Mouse (Mus musculus): ENCODE results near the gene Cenpu.
A peak's percentile ranks its signal among the peaks of the same experiment; 100 is the strongest.
"Not testable (repeated sequence)": the region's sequence is repeated elsewhere in the genome, so short reads cannot be mapped to it uniquely, and the experiment has no call there.

The Cenpu gene

DNA sequence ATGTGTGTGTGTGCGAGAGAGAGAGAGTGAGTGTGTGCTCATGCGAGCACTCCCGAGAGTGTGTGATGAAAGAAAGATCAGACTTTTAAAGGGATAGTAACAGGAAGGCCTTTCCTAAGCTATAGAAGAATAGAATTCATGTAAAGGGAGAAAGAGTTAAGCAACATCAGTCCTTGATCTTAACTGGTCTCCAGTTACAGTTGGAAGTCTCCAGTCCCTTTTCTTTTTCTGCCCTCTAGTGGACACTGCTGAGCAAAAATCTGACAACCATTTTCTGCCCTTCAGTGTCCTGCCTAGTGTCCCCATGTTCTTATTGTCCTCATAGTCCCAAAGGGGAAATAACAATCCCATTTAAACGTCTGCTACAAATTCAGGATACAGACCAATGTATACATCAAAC lies 4.6 kb upstream of the Cenpu start:
- ATAC-seq (ENCODE audit: insufficient number of reproducible peaks, low FRiP score, low TSS enrichment), result no peak

GRCm38 (mm10) chr8:46550058-46550457 lies 1.8 kb upstream of the Cenpu start:
- no peak for ATAC-seq (ENCODE audit: insufficient number of reproducible peaks, low FRiP score, low TSS enrichment)

- no peak for ATAC-seq (ENCODE audit: insufficient number of reproducible peaks, low FRiP score, low TSS enrichment)
Measured at GRCm38 (mm10) chr8:46551029-46551428, 799 bp upstream of the Cenpu start.

DNA sequence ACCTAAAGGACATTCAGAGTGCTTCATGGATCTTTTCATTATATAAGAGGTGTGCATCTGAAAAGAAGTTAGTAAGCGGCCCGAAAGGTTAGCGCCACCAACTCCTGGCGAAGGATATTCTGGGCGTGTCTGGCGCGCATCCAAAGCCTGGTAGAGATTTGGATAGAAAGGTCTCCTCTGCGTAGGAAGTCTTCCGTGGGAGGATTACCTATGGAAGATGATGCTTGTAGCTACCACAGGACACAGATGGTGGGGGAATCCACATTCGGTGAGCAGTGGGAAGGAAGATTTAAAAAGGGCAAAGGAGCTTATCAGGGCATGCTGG lies 575 bp downstream of the Cenpu start:
- ATAC-seq (ENCODE audit: insufficient number of reproducible peaks, low FRiP score, low TSS enrichment), result no peak

GRCm38 (mm10) chr8:46559428-46559827 lies 7.6 kb downstream of the Cenpu start:
- no peak for ATAC-seq (ENCODE audit: insufficient number of reproducible peaks, low FRiP score, low TSS enrichment)

DNA sequence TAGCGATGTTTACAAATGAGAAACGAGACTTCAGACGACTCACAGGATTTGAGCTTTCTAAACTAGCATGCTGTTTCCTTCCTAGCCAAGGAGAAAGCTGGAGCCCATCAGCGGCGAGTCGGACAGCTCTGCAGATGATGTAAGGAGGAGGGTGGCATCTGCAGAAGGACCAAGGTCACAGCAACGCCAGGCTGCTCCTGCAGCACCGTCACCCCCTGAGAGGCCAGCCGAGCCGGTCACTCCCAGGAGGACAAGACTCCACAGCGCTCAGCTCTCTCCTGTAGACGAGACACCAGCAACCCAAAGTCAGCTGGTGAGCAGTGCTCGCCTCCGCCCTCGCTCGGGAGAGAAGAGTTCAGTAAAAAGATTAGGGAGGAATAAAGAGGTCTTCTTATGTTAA lies 10.5 kb downstream of the Cenpu start:
- ATAC-seq (ENCODE audit: insufficient number of reproducible peaks, low FRiP score, low TSS enrichment), result no peak

DNA sequence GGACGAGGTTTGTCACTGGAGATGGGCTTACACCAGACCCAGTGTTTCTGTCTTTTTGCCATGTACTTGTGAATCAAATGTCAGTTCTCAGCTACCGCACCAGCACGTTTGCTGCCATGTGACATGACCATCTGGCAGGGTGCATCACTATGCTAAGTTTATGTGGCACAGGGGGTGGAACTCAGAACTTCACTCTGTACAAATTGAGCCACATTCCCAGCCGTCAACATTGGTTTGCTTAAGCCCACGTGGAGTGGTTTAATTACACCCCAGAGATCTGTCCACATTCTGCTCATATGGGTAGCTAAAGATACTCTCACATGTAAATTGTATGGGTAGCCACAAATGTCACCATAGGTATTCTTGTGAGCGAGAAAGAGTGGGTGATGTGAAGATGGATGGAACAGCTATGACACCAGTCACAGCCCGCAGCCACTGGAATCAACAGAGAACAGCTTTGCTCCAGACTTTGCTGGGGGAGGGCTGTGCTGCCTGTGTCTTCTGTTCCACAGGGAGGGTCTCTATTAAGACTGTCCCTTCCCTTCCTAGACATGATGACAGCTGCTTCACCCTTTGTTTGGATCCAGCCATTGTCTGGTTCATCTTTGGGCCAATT lies 15.2 kb downstream of the Cenpu start:
- ATAC-seq (ENCODE audit: insufficient number of reproducible peaks, low FRiP score, low TSS enrichment), result no peak

- no peak for ATAC-seq (ENCODE audit: insufficient number of reproducible peaks, low FRiP score, low TSS enrichment)
Measured at GRCm38 (mm10) chr8:46567946-46568345, 16.1 kb downstream of the Cenpu start.

DNA sequence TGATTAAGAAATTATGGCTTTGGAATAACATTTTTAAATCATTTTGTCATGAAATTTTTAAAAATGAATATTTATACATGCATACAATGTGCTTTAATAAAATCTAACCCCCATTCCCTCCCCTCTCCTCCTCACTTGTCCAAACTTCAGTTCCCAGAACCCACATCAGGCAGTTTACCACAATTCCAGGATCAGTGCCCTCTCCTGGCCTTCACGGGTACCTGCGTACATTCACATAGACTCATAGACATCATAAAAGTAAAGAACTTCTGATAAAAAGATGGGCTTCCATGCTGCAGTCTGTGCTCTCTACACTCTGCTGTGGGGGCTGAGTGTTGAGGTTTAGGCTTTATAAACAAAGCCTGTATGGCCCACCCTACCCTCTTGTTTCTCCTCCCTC lies 17.1 kb downstream of the Cenpu start:
- no peak for ATAC-seq (ENCODE audit: insufficient number of reproducible peaks, low FRiP score, low TSS enrichment)

- ATAC-seq (ENCODE audit: insufficient number of reproducible peaks, low FRiP score, low TSS enrichment), result no peak
Measured at GRCm38 (mm10) chr8:46569659-46570441, 18.0 kb downstream of the Cenpu start.

DNA sequence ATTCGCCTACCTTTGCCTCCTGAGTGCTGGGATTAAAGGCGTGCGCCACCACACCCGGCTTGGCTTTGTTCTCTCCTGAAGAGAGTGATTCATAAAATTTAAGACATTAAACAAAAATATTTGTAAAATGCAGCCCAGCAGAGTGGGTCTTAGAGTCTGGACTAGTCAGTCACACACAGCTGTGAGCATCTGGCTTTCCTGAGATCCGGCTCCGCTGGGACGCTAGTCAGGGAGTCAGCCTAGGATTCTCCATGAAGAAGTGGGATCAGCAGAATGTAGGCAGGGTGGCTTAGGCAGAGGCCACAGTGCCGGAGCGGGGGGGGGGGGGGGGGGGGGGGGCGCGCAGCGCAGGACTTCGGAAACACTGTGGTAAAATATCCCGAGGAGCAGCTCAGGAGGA lies 18.8 kb downstream of the Cenpu start:
- no peak for ATAC-seq (ENCODE audit: insufficient number of reproducible peaks, low FRiP score, low TSS enrichment)

DNA sequence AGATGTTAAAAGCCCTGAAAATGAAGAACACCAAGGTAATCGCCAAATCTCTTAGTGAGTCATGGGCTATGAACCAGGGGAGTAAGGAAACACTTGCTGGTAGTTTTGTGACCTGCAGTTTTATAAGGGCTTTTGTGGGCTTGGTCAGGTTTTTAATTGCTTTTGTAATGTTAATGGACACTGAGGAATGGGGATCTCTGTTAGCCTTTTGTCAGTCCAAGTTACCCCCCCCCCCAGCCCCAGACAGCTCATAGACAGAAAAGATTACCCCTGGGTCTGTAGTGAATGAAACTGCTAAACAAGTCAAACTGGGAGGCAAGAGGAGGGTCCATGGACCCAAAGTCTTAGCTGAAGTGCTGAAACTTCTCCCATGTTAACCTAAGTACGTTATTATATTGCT lies 21.6 kb downstream of the Cenpu start:
- no peak for ATAC-seq (ENCODE audit: insufficient number of reproducible peaks, low FRiP score, low TSS enrichment)

GRCm38 (mm10) chr8:46573964-46574363 lies 22.1 kb downstream of the Cenpu start:
- no peak for ATAC-seq (ENCODE audit: insufficient number of reproducible peaks, low FRiP score, low TSS enrichment)

GRCm38 (mm10) chr8:46578794-46579193 lies 27.0 kb downstream of the Cenpu start:
- ATAC-seq (ENCODE audit: insufficient number of reproducible peaks, low FRiP score, low TSS enrichment), result no peak

- not testable (repeated sequence) for ATAC-seq (ENCODE audit: insufficient number of reproducible peaks, low FRiP score, low TSS enrichment)
Measured at GRCm38 (mm10) chr8:46584328-46584727, 32.5 kb downstream of the Cenpu start.

GRCm38 (mm10) chr8:46585576-46585975 lies 33.7 kb downstream of the Cenpu start:
- no peak for ATAC-seq (ENCODE audit: insufficient number of reproducible peaks, low FRiP score, low TSS enrichment)

DNA sequence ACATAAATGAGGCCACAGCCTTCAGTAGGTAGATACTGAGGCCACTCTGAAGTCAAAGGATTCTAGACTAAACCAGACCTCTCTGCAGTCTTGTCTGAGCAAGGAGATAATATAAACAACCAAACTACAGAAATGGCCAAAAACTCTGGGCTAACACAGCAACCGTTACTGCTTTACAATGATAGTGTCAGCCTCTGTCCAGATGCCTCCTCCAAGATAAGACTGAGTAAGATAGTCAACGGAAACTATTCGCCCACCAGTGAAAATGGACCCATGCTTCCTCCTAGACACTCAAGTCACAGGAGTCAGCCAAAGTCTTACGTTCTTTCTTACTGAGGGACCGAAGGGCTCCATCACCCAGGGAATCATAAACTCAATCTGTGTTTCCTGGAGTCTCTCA lies 36.1 kb downstream of the Cenpu start:
- ATAC-seq (ENCODE audit: insufficient number of reproducible peaks, low FRiP score, low TSS enrichment), result no peak

DNA sequence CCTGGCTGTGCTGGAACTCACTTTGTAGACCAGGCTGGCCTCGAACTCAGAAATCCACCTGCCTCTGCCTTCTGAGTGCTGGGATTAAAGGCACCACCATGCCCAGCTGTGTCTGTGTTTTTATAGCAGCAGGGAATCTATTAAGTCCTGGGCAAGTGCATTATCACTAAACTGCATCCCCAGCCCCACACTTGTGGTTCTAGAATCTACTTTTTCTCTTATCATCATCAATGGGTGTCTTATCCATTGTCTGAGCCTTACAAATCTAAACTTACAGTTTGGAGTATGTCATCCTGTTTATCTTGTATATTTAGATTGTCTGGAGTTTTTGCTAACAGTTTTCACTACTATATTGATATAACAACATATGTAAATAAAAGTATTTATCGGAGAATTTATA lies 36.8 kb downstream of the Cenpu start:
- no peak for ATAC-seq (ENCODE audit: insufficient number of reproducible peaks, low FRiP score, low TSS enrichment)

- peak; percentile 77 for ATAC-seq (ENCODE audit: insufficient number of reproducible peaks, low FRiP score, low TSS enrichment)
Measured at GRCm38 (mm10) chr8:46593067-46593466, 41.2 kb downstream of the Cenpu start.

DNA sequence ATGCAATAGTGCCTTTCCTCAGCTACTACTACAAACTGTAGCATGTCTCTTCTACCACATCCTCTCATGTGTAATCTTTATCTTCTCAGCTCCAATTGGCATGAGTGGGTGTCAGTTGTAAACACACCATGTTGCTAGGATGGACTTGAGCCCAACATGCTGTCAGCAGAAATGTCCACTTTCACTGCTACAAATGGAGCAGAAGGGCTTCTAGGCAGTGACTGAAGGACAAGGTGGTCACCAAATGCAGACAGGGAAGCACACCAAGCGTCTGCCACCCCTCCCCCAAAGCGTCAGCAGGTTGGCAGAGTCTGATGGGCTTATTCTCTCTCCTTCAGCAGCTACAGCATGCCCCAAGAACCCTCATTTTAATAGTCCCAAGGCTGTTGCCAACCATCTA lies 41.9 kb downstream of the Cenpu start:
- ATAC-seq (ENCODE audit: insufficient number of reproducible peaks, low FRiP score, low TSS enrichment), result peak; percentile 69

DNA sequence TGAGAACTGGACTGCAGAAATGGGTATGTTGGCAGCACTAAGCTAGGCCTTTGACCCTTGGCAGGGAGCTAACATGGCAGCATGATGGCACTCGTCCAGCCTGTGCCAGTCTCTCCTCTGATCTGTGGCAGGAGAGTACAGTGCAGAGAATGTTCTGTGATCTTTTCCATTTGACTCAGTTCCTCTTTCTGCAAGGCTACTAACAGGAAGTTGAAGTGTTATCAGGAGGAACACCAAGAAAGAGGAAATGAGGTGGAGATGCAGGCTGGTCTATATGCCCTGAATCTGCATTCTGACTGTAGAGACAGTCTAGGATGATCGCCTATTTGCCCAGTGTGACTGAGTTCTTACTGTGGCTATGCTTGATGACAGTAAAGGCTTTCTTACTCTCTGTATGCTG lies 43.8 kb downstream of the Cenpu start:
- ATAC-seq (ENCODE audit: insufficient number of reproducible peaks, low FRiP score, low TSS enrichment), result no peak

DNA sequence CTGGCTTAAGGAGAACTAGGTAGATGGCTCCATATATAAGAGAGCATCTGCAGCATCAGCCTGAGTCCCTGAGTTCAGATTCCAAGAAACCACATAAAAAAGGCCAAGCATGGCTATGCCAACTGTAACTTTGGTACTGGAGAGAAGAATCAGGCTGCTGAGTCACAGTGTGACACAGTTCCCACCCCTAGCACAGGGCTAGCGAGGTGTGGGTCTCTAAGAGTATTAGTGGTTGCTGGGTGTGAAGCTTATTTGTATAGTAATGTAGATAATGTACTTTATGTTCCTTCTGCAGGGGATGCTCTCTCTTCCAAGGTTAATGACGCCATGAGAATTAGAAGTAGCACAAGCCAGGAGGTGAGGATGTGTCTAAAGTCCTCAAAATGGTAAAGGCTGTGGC lies 44.7 kb downstream of the Cenpu start:
- no peak for ATAC-seq (ENCODE audit: insufficient number of reproducible peaks, low FRiP score, low TSS enrichment)
